Mouse (Mus musculus): ENCODE data around the gene Phox2b.
A peak's percentile ranks its signal among the peaks of the same experiment; 100 is the strongest.

DNA sequence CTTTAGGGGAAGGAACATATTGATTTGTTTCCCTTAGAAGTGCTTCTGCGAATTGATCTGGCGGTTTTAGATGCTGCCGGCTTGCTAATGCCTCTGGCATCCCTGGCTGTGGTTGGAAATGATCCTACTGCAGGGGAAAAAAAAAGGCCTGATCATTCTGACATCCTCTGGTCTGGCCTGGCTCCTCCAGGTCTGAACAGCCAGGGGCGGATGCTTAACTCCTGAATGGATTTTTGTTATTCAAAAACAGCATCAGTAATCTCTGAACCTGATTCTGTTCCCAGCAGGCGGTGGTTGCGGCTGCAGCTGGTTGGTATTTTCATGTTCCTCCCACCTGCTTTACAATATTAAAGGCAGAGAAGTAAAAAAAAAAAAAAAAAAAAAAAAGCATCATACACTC, 16.0 kb downstream of the Phox2b start:
- TF ChIP-seq ZNF384 (IDR thresholded peaks at IDR 0.05; ENCODE audit: low read depth, low read length) (peak; percentile 83), HCFC1 (IDR thresholded peaks at IDR 0.05; ENCODE audit: borderline replicate concordance, insufficient read depth, low read length) (no peak), MAFK (IDR thresholded peaks at IDR 0.05; ENCODE audit: insufficient read depth, low read depth, low read length) (no peak), ZC3H11A (IDR thresholded peaks at IDR 0.05; ENCODE audit: borderline replicate concordance, low read depth, low read length) (no peak), CHD2 (IDR thresholded peaks at IDR 0.05; ENCODE audit: low read depth, low read length) (no peak)

All from ES-E14 (cell line).